Mouse (Mus musculus) bone marrow macrophage, adult 2 months (primary cell): ENCODE measurements around the gene Rnf115.

ENCODE experiments used
- CTCF ChIP-seq: IDR thresholded peaks from 2 replicates; pipeline ENCODE4 v1.5.1; 2012; ENCODE audit warnings: low read depth, mild to moderate bottlenecking, low read length, moderate library complexity
- POLR2A ChIP-seq: IDR thresholded peaks from 2 replicates; pipeline ENCODE4 v1.6.1; 2012; ENCODE audit warnings: mild to moderate bottlenecking, low read depth, low read length, borderline replicate concordance

DNA sequence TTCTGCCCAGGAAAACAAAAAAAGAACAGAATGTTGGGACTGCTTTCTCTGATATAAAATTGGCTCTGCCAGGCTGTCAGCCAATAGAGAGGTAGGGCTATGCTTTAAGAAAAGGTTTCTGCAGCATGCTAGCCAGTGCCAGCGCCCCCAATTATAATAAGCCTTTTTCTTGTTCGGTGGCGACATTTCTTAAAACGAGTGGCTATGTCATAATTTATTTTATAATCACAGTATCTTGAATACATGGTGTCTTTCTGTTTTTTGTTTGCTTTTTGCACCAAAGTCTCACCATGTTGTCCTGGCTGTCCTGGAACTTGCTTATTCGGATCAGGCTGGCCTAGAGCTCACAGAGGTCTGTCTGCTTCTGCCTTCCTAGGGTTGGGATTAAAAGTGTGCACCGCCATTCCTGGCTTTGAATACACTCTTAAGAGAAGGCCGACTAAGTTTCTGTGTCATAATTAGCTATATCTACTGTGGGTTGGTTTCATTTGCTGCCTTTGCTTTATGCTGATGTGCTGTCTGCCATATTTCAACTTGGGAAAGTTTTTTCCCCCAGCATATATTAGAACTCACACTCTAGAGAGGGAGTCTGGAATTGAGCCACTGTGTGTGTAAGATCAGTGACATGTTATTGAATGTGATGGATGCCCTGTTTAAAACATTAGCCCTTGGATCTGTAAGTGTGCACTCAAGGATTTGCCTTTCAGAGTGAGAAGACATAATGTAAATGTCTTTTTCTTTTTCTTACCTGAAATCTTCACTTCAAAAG is 1.4 kb downstream of the Rnf115 start:
- TF ChIP-seq POLR2A (no peak), CTCF (no peak)
